Mouse (Mus musculus): ENCODE measurements around the gene Srd5a1.

DNA sequence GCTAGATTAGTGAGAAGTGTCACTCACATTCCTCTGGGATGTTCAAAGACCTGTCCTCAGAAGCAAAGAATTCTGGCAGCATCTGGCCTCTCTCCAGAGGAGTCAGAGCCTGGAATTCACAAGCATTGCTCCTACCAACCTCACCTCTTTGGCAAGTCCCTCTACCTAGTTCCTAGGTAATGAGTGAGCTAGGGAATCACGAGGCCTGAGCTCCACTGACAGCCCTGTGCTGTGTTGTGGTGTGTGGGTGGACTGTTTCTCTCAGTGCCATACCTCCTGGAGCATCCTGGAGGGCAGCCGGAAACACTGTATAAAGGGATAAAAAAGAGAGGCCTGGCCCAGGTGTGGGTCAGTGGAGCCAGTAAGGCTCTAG is 87.1 kb downstream of the Srd5a1 start:
- no peak for TF ChIP-seq EP300 (IDR thresholded peaks at IDR 0.05; ENCODE audit: low read depth)
- no peak for TF ChIP-seq CTCF (IDR thresholded peaks at IDR 0.05; ENCODE audit: low read depth)
